Mouse (Mus musculus): ENCODE results near the gene Krt2.

Krt2 gene

GRCm38 (mm10) chr15:101817875-101818274 is at the start of gene Krt2:
Gene Krt2, minus strand, starts transcription at chr15:101818169.
- DNase-seq = no peak

- DNase-seq = no peak
Observed at GRCm38 (mm10) chr15:101866754-101867153, 48.8 kb upstream of the Krt2 start.

GRCm38 (mm10) chr15:101860421-101861130 is 42.6 kb upstream of the Krt2 start:
- DNase-seq = no peak

- peak in 1 of 2 experiments; percentile 29 for DNase-seq
Observed at GRCm38 (mm10) chr15:101859735-101860170, 41.8 kb upstream of the Krt2 start.

- DNase-seq = no peak
Observed at GRCm38 (mm10) chr15:101858673-101859425, 40.9 kb upstream of the Krt2 start.

GRCm38 (mm10) chr15:101856696-101857095 is 38.7 kb upstream of the Krt2 start:
- DNase-seq = no peak

- DNase-seq = no peak
Observed at GRCm38 (mm10) chr15:101855732-101856131, 37.8 kb upstream of the Krt2 start.

- DNase-seq = no peak
Observed at GRCm38 (mm10) chr15:101854294-101854693, 36.3 kb upstream of the Krt2 start.

GRCm38 (mm10) chr15:101852571-101852970 is 34.6 kb upstream of the Krt2 start:
- no peak for DNase-seq

GRCm38 (mm10) chr15:101850694-101851093 is 32.7 kb upstream of the Krt2 start, which contains the start of gene Krt1:
Gene Krt1, minus strand, starts transcription at chr15:101850794.
- no peak for DNase-seq

GRCm38 (mm10) chr15:101845971-101846403 is 28.0 kb upstream of the Krt2 start:
- DNase-seq = peak in 1 of 2 experiments; percentile 21

GRCm38 (mm10) chr15:101843192-101843591 is 25.2 kb upstream of the Krt2 start:
- no peak for DNase-seq

- DNase-seq = no peak
Observed at GRCm38 (mm10) chr15:101834784-101835328, 16.9 kb upstream of the Krt2 start.

GRCm38 (mm10) chr15:101833131-101833530 is 15.2 kb upstream of the Krt2 start:
- no peak for DNase-seq

GRCm38 (mm10) chr15:101829441-101829840 is 11.5 kb upstream of the Krt2 start:
- no peak for DNase-seq

GRCm38 (mm10) chr15:101821786-101822185 is 3.8 kb upstream of the Krt2 start:
- no peak for DNase-seq

- DNase-seq = no peak
Observed at GRCm38 (mm10) chr15:101803052-101803822, 14.7 kb downstream of the Krt2 start.

GRCm38 (mm10) chr15:101802296-101802835 is 15.6 kb downstream of the Krt2 start, which contains the start of gene Krt73:
Gene Krt73, minus strand, starts transcription at chr15:101802346.
- no peak for DNase-seq

GRCm38 (mm10) chr15:101790867-101791266 is 27.1 kb downstream of the Krt2 start:
- no peak for DNase-seq

- no peak for DNase-seq
Observed at GRCm38 (mm10) chr15:101786360-101786759, 31.6 kb downstream of the Krt2 start, which contains the start of gene Krt72. Gene Krt72, minus strand, starts transcription at chr15:101786460.

GRCm38 (mm10) chr15:101773420-101773819 is 44.5 kb downstream of the Krt2 start:
- DNase-seq = no peak

GRCm38 (mm10) chr15:101772711-101773081 is 45.3 kb downstream of the Krt2 start:
- DNase-seq = peak; percentile 25 to 74
